Mouse (Mus musculus) Patski (cell line): ENCODE results near the gene Meox1. TPM values are rescaled to one million over a fixed set of nuclear protein-coding genes. Genes with fewer than 3 reads are reported as not detected.

Experiments used
- ATAC-seq: fragments of 100-300 bp; one replicate; pipeline ENCODE4 v1.8.0; 2021
- CTCF ChIA-PET: fragments of 350-600 bp; sonication (Branson Sonifier 250); formaldehyde crosslinking; loops from one replicate; lab custom pipeline; 2022; ENCODE audit warnings: inconsistent platforms; lab: Charles Lee
- POLR2A ChIA-PET: fragments of 350-600 bp; sonication (Branson Sonifier 250); formaldehyde crosslinking; loops from one replicate; lab custom pipeline; 2022; ENCODE audit warnings: antibody characterized with exemption, inconsistent platforms; lab: Charles Lee
- DNase-seq: peaks from one replicate; pipeline ENCODE4 v3.0.0-alpha.2; 2011; ENCODE audit warnings: low read depth, low spot score
- H3K27me3 ChIP-seq: fragments of 371-371 bp; one replicate; pipeline ENCODE4 v1.5.1; 2021
- CTCF ChIP-seq: fragments of 100-300 bp; IDR thresholded peaks from one replicate; pipeline ENCODE4 v1.5.1; 2021
- in situ Hi-C: fragments of 300-500 bp; cut with MboI; formaldehyde crosslinking; loops from 3 replicates; pipeline ENCODE4 v1.11.1; 2018; ENCODE audit warnings: low pct_unique_long_range_greater_than_20kb, mixed read lengths
- polyA plus RNA-seq: library from polyadenylated mRNA; unstranded; gene quantifications from one replicate; pipeline ENCODE4 v1.2.3, GENCODE M21; 2021

Meox1 gene
- polyA plus RNA-seq, 1 experiment from 2014 or later: 0.06 TPM

DNA sequence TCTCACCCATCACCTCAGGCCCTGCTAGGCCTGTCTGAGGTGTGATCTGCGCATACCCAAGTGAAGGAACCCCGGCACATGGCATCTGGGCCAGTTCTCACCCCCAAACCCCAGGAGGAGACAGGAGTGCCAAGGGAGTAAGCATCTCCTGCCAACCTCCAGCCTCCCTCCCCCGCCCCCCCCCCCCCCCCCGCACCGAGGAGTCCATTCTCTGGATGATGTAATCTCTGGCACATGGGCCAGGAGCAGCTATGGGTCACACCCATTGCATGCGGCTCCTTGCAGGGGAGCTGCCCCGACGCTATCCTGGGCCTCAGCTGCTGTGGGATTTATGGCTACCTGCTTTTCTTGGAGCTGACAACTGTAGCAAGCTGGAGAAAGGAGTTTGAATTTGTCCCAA is 54.7 kb downstream of the Meox1 start:
- no peak for DNase-seq
- ChIA-PET CTCF (interaction anchor here (1.8 to 2.4 kb wide), 2 partner anchors 25 to 71 kb away, joined by 6 to 7 read pairs; no protein-coding TSS in a partner anchor), POLR2A (no interaction called here)
- H3K27me3 ChIP-seq: no peaks in the 10 kb centered on the region
- no peak for TF ChIP-seq CTCF
- in situ Hi-C loops: no loop called here
- no peak for ATAC-seq

DNA sequence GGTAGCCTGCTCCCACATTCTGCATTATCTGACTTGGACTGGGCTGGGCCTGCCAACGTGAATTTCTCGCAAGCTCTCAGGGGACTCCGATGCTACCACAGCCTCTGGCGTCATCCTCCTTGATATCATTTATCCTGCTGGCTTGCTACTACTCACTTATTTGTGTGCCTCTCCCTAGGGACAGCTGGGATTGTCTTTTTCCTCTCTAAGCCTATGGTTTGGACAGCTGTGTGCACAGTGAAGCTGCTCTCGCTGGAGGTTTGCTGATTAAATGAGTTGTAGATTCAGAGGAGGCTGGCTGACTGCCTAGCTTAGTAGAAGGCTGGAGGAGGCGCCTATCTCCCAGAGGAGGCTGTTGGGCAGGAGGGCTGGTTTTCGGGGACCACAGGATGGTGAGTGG is 62.2 kb downstream of the Meox1 start:
- DNase-seq: no peak
- in situ Hi-C loops: no loop called here
- ChIA-PET POLR2A (no interaction called here), CTCF (interaction anchor here (1.0 to 1.2 kb wide), 2 partner anchors 9 to 19 kb away, joined by 3 read pairs; no protein-coding TSS in a partner anchor)
- no peaks in the 10 kb centered on the region for H3K27me3 ChIP-seq
- no peak for TF ChIP-seq CTCF
- ATAC-seq: no peak

DNA sequence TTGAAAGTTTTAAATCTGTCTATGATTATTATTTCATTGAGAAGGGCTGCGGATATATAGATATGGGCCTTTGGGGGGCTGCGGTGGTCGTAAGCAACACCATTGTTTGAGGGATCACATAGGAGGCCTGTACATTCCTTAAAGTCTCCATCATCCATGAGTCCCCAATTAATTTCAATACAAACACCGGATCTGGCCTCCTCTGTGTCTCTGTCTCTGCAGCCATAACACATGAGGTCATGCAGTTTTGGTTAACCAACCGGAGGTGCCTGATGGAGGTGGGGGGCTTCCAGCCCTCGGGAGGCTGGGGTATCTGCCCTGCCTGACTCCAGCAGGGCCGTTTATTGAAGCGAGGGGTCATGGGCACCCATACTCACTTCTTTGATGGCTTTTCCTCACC is 63.6 kb downstream of the Meox1 start:
- H3K27me3 ChIP-seq: no peaks in the 10 kb centered on the region
- ChIA-PET POLR2A (no interaction called here), CTCF (interaction anchor here (0.9 to 1.4 kb wide), 2 partner anchors 16 to 18 kb away, joined by 3 to 6 read pairs; no protein-coding TSS in a partner anchor)
- DNase-seq (no peak), ATAC-seq (no peak)
- TF ChIP-seq CTCF: no peak
- in situ Hi-C loops: no loop called here

DNA sequence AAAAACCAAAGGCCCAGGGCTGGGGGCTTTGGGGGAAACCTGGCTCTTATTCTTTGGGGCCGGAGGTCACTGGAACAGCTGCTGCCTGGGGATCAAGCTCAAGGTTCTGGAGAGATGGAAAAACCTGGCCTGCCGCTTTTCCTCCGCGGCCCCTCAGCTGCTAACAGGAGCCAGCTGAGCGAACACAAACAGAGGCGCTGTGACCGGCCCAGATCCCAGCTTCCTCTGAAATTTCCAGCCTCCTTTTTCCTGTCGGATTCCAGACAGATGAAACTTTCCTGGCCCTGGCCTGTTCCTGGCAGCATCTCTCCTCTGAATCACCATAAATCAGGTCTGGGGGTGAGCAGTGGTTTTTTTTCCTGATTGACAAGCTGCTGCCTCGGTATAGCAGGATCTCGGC is 64.1 kb downstream of the Meox1 start:
- POLR2A ChIA-PET: no interaction called here
- DNase-seq: no peak
- H3K27me3 ChIP-seq: no peaks in the 10 kb centered on the region
- CTCF ChIA-PET: interaction anchor here (0.9 to 1.4 kb wide), 3 partner anchors 16 to 80 kb away, joined by 3 to 6 read pairs (median 3); no protein-coding TSS in a partner anchor
- no peak for ATAC-seq
- no peak for TF ChIP-seq CTCF
- in situ Hi-C loops: no loop called here

DNA sequence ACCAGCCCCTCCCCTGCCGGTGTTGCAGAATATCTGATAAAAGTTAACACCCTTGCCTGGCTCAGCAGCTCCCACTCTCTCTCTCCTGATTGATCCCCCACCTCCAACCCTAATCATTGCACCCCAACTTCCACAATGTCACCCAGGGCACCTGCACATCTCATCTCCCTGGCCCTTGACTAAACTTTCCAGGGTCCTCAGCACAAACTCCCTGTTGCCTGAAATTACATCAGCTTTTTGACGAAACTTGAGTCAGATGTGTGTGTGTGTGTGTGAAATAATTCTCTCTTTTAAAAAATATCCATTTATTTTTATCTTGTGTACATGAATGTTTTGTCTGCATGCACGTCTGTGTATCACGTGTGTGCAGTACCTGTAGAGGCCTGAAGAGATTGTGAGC is 65.5 kb downstream of the Meox1 start:
- in situ Hi-C loops: no loop called here
- ChIA-PET POLR2A (no interaction called here), CTCF (interaction anchor here (1.1 to 1.5 kb wide), 4 partner anchors 13 to 16 kb away, joined by 3 to 5 read pairs (median 4); no protein-coding TSS in a partner anchor)
- no peak for DNase-seq
- no peaks in the 10 kb centered on the region for H3K27me3 ChIP-seq
- ATAC-seq: no peak
- no peak for TF ChIP-seq CTCF

Other genes starting within 250 kb of the Meox1 start
- gene Arl4d, start 228.8 kb downstream of the Meox1 start, polyA plus RNA-seq: 9.7 TPM
- 24.8 TPM for gene Dhx8, start 161.5 kb downstream of the Meox1 start, polyA plus RNA-seq
- gene Etv4, start 109.0 kb downstream of the Meox1 start, polyA plus RNA-seq: 51.2 TPM
- gene Sost, start 72.6 kb upstream of the Meox1 start, polyA plus RNA-seq: not detected
- not detected for gene Cfap97d1, start 89.9 kb upstream of the Meox1 start, polyA plus RNA-seq
- 95.7 TPM for gene Dusp3, start 92.6 kb upstream of the Meox1 start, polyA plus RNA-seq
- 5.2 TPM for gene Mpp3, start 134.1 kb upstream of the Meox1 start, polyA plus RNA-seq
- gene Cd300lg, start 147.1 kb upstream of the Meox1 start, polyA plus RNA-seq: not detected
- gene Mpp2, start 194.1 kb upstream of the Meox1 start, polyA plus RNA-seq: 16.9 TPM
- not detected for gene Ppy, start 206.9 kb upstream of the Meox1 start, polyA plus RNA-seq
- not detected for gene Pyy, start 213.5 kb upstream of the Meox1 start, polyA plus RNA-seq